Mouse (Mus musculus): ENCODE measurements at regions not wholly inside any gene's neighbourhood (a gene's known extent, or its start where the extent isn't known, plus 50 kb on each side); places are given as distances from the start of the nearest gene placed in this dataset.
A peak's percentile ranks its signal among the peaks of the same experiment; 100 is the strongest.
"Not testable (repeated sequence)": the region's sequence is repeated elsewhere in the genome, so short reads cannot be mapped to it uniquely, and the experiment has no call there.

DNA sequence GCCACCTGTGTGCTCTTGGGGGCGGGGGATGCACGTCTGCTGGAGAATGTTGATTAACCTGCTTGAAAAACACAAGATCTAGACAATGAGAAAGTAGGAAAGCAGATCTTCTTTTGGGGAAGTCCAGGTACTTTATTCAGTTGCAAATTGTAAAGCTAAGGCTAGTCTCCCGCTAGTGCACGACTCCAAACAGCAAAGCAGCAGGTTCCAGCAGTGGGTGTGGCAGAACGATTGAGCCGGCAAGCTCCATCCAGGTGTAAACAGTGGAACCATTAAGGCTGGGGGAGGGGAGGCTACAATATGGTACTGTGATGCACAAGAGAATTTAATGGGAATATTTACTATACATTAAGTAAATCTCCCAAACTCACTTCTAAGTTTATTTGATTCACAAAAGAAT is 448.6 kb upstream of the Cobl start:
- DNase-seq (ENCODE audit: low spot score) = not testable (repeated sequence)

DNA sequence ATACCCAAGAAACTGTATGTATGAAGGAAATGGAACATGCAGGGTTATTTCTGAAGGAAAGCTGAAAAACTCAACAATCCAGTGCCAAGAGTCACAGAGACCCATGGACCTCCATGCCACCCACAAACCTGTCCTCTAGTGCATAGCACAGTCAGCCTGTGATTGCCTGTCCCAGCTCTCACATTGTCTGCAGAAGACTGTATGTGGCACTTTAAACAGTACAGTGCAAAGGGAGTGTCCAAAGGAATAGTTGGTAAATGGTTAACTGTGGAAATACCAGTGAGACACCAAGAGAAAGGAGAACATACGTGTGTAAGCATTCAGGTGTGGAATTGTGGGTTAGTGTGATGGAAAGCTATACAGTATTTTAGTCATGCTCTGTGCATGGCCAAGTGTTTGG is 409.0 kb upstream of the Cobl start:
- no peak for DNase-seq (ENCODE audit: low spot score)

GRCm38 (mm10) chr11:12872802-12873201 is 408.0 kb upstream of the Cobl start:
- no peak for DNase-seq (ENCODE audit: low spot score)

GRCm38 (mm10) chr11:12872399-12872798 is 407.6 kb upstream of the Cobl start:
- DNase-seq (ENCODE audit: low spot score) = no peak

- DNase-seq (ENCODE audit: low spot score) = no peak
These were observed 402.8 kb upstream of the Cobl start for GRCm38 (mm10) chr11:12867541-12867940.

DNA sequence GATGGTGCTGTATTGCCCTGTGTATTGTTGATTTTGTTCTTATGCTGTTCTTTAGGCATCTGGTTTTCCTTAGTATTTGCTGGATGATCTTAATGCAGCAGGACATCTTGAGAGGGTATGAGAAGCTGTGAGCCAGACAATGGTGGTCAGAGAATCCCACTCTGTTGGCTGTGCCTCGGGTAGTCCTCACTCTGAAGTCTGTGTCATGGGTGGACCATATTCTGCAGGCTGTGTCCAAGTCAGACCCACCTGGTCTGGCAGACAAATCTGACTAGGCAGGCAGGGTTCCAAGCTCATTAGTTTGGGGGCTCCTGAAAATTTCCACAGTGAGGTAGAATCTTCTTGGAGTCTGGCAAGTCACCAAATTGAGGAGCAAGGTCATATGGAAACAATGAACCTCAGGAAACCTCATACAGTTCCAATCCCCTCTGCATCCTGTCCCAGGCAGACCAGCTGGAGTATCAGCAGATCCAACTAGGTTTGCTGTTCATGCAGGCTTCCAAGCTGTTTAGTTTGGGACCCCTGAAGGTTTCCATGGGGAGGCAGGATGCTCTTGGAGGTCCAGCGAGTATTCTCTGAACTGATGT is 400.4 kb upstream of the Cobl start:
- DNase-seq (ENCODE audit: low spot score) = no peak

DNA sequence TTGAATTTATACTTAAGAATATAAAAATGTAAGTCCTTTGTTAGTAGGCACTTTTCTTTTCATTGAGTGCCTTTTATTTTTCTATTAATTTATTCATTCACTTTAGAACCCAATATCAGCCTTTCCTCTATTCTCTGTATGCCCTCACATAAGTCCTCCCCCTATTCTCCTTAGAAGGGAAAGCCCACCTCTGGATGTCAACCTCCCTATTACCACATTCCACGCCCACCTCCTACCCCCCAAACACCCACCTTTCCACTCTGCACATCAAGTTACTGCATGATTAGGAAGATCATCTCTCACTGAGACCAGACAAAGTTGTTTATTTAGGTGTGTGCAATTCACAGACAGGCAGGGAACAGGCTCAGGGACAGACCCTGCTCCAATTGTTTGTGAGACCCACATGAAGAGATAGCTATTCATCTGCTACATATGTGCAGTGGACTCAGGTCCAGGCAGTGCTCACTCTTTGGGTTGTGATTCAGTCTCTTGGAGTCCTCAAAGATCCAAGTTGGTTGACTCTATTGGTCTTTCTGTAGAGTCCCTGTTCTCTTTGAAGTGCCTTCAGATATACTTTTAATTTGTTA is 394.7 kb upstream of the Cobl start:
- no peak for DNase-seq (ENCODE audit: low spot score)

- no peak for DNase-seq (ENCODE audit: low spot score)
These were observed 393.6 kb upstream of the Cobl start for GRCm38 (mm10) chr11:12858274-12858884.

GRCm38 (mm10) chr11:12857358-12858199 is 392.8 kb upstream of the Cobl start:
- no peak for DNase-seq (ENCODE audit: low spot score)

- DNase-seq (ENCODE audit: low spot score) = no peak
These were observed 383.0 kb upstream of the Cobl start for GRCm38 (mm10) chr11:12847793-12848192.

GRCm38 (mm10) chr11:12843631-12844423 is 379.1 kb upstream of the Cobl start:
- no peak for DNase-seq (ENCODE audit: low spot score)

GRCm38 (mm10) chr11:12841393-12841792 is 376.6 kb upstream of the Cobl start:
- DNase-seq (ENCODE audit: low spot score) = no peak

- no peak for DNase-seq (ENCODE audit: low spot score)
These were observed 373.2 kb upstream of the Cobl start for GRCm38 (mm10) chr11:12837920-12838319.

- no peak for DNase-seq (ENCODE audit: low spot score)
These were observed 372.6 kb upstream of the Cobl start for GRCm38 (mm10) chr11:12837387-12837786.

- no peak for DNase-seq (ENCODE audit: low spot score)
These were observed 371.6 kb upstream of the Cobl start for GRCm38 (mm10) chr11:12836387-12836786.

GRCm38 (mm10) chr11:12812021-12812420 is 347.3 kb upstream of the Cobl start:
- no peak for DNase-seq (ENCODE audit: low spot score)

- DNase-seq (ENCODE audit: low spot score) = peak; percentile 21
These were observed 346.5 kb upstream of the Cobl start for GRCm38 (mm10) chr11:12810949-12811881.

All from adipocyte (in vitro differentiated cells).